Mouse (Mus musculus) lung, postnatal 14 days (tissue): ENCODE results near the gene Gm4869.

Source experiments
- DNase-seq: peaks from one replicate; pipeline ENCODE4 v3.0.0; 2021

Gene Gm4869

DNA sequence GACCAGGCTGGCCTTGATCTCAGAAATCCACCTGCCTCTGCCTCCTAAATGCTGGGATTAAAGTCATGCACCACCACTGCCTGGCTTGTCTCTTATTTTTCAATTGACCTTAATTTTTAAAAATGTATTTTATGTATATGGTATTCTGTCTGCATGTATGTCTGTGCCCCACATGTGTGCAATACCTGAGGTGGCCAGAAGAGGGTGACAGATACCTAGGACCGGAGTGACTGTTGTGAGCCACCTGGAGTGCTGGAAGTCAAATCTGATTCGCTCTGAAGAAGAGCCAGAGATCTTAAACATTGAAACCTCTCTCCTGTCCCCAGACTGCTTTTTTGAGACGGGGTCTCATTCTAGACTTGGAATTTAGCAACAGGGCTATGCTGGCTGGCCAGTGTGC is 26.9 kb downstream of the Gm4869 start:
- DNase-seq, result no peak

DNA sequence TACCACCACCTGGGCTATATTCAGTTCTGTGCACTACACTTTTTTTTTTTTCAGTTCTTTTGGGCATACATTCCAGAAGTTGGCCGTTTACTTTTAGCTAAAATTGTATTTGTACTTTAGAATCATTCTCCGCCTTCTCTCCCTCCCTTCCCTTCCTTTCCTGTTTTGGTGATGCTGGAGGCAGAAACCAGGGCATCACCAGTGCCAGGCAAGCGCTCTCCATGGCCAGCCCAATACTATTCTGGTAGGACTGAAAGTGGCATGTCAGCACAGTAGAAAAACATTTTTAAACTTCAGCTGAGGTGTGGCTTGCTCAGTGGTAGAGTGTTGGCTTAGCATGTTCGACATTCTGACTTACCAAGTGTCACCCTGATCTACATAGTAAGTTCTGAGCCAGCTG is 36.0 kb downstream of the Gm4869 start:
- no peak for DNase-seq

DNA sequence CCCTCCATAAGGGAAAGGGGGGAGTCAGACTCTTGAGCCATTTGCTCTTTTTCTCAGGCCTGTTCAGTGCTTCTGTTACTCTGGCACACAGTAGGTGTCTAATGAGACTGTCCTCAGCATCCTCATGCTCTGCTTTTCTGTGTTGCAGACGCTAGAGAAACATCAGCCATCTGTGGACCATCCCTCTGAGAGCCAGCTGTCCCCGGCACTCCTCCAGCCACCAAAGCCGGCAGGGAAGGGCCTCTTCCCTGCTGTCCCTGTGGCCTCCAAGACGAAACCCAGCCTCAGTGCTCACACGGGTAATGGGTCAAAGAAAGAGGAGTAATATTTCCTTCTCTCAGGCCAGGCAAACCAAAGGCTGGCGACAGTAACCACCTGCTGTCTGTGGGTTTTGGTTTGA is 45.7 kb downstream of the Gm4869 start:
- DNase-seq, result no peak

DNA sequence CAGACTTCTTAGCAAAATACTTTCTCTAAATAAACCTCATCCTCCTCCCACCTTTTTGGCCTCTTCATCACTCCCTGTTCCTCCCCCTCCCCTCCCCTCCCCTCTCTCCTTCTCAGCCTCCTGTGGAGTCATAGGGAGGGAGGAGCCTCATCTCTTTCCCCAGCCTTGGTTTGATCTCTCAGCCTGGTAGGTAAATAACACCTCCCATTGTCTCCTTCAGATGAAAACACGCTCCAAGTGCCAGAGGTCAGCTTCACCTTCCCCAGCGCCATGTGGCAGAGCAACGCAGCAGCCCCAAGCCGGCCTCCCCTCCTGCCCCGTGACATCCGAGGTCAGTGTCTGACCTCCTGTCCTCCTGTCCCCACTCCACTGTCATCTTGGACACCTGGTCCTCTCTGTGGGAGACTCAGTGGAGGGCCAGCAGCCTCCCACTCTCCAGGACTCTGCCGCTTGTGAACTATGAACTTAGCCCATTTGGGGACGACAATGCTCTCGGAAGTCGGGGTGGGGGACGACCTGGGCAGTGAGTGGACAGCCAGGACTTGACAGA is 47.3 kb downstream of the Gm4869 start:
- no peak for DNase-seq

DNA sequence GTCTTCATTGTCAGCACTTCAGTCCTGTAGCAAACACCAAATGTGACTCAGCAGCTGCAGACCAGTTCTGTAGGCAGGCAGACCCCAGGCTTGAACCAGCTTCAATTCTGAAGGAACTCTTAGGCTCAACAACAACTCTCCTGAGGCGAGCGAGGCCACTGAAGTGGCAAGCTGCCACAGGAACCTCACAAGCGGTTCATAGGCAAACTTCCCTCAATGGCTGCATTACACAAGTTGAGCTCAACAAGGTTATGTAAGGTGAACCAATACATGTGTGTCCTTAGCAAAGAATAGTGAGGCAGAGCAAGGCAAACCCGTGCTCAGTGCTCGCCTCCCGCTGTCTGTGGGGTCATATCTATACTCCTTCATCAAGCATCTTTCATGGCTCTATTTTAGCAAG is 52.7 kb downstream of the Gm4869 start:
- DNase-seq, result no peak

DNA sequence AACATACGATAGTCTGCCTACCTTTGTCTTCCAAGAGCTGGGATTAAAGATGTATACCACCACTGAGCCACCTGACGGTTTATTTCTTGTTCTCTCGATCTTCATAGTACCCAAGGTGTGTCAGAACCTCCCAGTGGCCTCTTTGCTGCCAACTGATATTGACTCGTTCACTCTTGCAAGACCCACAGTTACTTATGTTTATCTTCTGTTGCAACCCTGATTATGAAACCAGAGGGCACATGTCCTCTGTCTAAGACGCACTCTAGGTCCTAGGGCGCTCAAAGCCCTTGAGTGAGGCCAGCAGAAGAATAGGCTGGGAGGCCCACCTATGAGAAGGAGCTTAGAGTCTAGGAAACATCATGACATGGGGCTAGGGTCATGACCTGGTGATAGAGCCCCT is 55.3 kb downstream of the Gm4869 start:
- DNase-seq, result no peak

DNA sequence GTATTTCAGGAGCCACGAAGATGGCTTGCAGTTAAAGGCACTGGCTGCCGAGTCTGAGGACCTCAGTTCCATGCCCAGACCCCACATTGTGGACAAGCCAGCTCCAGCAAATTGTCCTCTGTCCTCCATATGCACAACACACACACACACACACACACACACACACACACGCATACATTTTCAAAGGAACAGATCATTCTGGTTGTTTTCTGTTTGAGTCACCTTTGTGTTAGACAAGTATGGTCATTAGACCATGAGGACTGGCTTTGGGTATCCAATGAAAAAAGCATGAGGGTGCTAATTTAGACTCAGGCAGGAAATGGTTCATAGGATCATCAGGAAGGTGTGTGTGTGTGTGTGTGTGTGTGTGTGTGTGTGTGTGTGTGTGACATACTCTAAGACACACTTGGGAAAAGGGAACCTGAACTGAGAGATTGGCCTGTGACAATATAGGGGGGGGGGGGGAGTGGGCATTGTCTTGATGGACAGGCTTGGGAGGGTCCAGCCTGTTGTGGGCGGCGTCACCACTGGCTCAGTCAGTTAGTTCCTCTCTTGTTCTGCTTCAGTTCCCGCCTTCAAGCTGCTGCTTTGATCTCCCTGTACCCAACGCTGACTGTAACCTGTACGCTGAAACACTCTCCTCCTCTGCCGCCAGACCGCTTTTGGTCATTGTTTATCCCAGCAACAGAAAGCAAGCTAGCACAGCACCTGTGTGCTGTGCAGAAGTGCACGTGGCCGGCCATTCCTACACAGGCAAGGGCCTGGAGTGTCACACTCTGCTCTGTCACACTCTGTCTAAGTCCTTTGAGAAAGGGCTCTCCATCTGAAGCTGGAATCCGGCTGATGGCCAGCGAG is 56.8 kb downstream of the Gm4869 start:
- no peak for DNase-seq

DNA sequence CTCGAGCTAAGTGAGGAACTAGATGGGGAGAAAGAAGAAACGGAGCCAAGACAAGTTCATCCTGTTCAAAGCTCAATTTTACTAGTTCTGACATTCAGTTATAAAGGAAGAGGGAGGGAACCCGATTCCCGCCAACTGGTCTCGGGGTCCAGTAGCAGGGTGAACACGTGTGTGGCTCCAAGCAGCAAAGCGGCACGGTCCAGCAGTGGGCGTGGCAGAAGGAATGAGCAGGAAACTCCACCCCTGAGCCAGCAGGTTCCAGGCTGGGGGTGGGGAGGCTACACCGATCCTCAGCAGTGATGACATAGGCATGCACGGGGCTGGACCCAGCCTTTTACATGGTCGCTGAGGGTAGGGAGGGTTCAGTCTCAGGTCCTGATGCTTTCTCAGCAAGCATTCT is 57.5 kb downstream of the Gm4869 start:
- DNase-seq, result peak; percentile 76

DNA sequence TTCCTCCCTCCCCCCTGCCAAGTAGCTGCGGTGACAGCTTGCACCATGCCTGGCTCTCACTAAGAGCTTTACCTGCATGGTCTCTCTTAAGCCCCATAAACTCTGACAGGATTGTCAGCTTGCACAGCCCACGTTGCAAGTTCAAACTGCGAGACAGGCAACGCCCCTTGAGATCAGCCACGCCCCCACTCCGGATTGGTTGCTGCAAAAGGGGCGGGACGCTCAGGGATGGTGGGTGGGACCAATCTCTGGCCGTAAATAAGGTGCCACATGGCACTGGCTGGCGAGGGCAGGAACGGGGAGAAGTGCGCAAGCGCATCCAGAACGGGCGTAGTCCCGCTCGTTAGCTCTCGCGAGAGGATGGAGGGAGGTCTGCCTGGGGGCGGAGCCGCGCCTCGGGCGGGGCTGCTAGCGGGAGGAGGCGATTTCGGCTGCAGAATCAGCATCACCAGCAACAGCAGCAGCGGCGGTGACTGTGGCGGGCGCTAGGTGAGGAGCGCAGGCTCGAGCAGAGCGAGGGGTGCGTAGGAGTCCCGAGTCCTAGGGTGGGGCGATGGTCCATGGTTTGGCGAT is 59.8 kb downstream of the Gm4869 start, which contains the start of gene Chst12:
TSS of gene Chst12 (plus strand) at position 343 of the 573 bp plus-strand sequence.
- DNase-seq, result peak; percentile 99

DNA sequence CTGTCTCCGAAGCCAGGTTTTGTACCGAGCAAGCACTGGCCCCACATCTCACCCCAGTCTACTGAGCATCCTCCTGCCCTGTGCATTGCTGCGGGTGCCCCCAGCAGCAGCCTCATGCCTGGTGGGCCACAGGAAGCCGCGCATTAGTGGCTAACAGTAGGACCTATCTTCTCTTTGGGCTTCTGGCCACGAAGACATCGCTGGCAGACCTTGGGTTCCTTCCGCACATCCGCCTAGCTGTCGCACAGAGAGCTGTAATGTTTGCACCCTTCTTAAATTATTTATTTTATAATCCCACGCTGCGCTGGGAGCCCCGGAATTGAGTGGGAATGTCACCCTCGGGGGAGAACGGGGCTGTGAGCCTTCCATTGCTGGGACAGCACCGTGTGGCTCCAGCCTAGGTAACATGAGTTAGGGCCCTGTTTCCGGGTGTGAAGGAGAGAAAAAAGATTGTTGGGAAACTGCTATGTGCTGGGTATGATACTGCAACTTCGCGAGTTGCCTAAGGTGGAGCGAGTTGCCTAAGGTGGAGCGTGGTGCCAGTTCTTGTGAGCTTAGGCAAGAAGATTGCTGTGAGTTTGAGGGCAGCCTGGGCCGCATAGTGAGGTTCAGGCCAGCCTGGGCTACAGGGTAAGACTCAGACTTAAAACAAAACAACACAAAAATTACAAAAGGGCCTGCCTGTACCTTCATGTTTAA is 60.8 kb downstream of the Gm4869 start:
- no peak for DNase-seq

DNA sequence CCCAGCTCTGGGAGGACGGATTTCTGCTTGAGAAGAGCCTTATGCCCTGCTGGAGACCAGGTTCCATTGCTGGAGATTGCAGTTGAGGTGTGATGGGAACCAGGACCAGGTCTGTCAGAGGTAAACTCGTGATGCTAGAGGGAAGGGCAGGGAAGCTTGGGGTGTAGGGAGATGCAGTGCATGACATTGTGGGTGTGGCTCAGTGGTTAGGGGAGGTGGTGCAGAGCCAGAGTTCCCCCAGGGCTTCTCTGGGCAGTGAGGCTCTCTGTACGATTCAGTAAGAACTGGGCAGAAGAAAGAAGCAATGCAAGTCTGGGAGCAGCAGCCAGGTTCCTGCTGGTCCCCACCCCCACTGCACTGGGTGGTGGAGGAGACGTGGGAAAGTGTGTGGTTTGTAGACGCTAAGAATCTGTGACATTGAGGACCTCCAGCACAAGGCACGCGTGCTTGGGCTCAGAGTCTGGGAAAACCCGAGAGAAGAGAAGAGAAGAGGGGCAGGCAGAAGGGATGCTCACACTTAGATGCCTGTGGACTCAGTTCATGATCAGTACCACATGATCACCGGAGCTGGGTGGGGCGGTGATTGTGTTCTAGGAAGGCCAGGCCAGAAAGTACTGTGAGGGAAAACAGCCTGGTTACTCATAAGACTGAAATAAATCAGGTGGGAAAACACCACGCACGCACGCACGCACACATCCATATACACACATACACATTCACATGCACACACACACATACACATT is 62.2 kb downstream of the Gm4869 start:
- DNase-seq, result no peak

DNA sequence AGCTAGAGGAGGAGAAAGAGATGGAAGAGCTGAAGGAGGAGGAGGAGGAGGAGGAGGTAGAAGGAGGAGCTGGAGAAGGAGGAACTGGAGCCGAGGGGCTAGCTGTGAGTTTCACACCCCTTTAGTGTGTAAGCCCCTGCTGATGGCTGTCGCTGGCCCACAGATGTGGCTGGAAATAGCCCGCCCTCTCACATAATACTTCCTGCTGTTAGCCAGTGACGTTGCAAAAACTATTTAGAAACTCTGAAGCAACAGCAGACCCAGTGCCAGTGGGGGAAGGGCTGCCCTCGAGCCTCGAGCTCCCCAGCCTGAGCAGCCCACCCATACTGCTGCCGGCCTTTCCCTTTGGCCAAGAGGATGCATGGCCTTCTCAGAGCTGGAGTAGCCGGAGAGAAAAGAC is 63.2 kb downstream of the Gm4869 start:
- DNase-seq, result peak; percentile 54

DNA sequence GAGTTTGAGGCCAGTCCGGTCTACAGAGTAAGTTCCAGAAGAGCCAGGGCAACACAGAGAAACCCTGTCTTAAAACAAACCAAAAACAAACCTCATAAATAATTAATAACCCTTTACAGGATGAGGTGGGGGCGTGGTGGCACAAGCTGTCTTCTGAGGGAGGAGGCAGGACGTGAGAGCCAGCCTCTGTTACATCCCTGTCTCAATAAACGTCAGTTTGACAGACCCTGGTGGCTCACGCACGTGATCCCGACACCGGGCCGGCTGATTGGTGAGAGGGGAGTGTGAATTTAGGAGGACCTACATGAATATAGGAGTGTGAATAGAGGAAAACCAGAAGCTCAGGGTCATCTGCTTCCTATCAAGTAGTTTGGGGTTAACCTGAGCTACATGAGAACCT is 63.8 kb downstream of the Gm4869 start:
- DNase-seq, result no peak

DNA sequence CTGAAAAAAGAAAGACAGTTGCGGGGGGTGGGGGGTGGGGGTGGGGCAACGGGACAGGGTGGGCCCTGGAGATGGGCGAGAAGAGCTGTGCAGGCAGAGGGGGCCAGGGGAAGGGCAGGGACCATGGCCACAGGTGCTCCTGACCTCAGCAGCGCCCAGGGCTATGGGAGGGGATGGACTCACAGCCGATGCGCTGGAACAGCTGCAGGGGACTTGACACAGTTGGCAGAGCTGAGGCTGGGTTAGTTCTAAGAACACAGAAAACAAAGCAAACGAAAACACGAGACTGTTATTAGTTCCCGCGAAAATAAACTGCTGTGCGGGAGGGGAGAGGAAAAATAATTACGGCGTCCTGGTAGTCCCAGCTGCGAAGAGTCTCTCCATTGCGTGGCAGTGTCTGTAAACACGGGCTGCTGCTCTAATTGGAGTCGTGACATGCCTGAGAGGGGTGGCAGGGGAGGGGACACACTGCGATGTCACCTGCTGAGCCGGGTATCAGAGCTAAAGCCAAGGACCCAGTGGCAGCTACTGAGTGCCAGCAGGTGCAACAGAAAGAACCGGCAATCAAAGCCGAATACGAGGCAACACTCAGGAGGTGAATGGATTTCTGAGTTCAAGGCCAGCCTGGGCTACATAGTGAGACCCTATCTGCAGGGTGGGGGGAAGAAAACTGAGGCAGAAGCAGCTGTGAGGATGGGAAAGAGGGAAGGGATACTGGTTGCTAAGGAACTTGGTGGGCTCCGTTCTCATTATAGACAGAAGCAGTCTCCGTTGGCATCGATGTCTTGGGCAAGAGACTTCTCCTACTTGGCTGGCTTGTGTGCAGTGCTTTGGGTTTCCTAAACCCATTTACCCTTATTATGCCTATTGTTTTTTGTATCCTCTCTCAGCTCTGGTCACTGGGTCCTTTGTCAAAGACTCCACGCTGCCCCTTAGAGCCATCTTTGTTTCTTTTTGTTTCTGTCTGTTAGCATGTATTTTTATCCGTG is 64.9 kb downstream of the Gm4869 start:
- no peak for DNase-seq

DNA sequence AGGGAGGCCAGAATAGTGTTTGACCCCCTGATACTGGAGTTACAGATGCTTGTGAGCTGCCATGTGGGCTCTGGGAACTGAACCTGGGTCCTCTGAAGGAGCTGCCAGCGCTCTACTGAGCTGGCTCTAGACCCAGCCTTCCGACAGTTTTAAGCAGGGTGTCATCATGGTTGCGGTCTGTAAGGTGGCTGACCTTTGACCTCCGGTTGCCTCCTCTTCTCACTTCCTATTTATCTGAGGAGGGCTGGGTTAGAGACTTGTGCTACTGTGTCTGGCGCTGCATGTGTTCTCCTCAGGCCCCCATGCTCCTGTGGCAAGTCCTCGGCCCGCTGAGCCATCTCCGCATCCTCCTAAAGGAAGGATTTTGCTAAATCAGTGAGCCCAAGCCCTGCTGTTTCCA is 68.5 kb downstream of the Gm4869 start:
- no peak for DNase-seq

DNA sequence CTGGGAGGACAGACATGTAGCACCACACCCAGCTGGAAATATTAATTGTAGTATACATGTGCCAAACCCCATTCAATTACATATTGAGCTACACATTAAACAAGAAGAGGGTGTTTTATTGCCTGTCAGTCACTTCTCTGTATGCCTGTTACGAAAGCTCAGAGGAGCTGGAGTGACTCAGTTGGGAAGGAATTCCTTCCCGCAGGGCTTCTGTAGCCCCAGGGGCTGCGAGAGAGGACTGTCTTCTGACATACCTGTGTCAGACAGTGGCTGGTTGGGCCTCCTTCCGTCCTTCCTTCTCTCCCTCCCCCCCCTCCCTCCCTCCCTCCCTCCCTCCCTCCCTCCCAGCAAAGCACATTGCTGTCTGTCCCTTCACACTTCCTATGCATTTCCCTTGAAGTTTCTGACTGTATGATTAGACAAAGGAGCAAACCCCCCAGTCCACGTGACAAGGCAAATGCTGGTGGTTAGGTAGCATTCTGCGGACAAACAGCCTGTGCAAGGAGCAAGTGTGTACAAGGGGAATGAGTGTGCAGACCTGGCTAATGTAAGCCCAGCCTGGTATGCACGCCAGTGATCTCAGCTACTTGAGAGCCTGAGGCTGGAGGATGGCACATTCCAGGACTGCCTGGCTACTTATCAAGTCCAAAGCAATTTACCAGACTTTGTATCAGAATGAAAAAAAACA is 69.5 kb downstream of the Gm4869 start:
- DNase-seq, result no peak

DNA sequence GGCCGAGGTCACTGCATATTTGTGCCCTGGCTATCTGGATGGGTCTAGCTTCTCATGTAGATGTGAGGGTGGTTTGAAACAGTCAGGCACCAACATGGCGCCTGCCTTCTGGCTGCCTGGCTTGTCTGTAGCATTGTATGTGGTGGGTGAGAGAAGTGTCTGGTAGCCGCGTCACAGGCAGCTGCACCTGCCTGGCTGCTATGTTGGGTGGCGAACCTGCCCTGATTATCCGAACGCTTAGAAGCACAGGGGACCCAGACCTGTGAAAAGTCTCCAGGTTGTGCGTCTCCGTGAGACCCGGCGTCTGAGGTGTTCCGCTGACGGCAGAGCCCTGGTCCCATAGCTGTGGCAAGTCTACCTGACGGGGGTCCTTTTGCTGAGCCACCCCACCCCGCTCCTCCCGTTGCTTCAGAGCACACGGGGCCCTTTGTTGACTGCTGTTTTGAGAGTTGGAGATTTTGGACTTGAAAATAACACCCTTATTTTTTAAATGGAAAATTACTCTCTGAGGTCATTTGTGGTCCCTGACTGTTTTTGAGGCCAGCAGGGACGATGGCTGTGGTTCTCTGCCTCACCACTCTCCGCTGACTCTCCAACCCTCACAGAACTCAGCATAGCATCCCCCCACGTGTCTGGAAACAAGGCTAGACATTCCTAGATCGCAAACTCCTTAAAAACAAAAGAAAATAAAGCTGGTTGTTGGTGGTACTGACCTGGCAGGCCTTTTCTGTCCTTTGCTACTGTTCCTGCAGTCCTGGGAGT is 71.9 kb downstream of the Gm4869 start:
- DNase-seq, result no peak

DNA sequence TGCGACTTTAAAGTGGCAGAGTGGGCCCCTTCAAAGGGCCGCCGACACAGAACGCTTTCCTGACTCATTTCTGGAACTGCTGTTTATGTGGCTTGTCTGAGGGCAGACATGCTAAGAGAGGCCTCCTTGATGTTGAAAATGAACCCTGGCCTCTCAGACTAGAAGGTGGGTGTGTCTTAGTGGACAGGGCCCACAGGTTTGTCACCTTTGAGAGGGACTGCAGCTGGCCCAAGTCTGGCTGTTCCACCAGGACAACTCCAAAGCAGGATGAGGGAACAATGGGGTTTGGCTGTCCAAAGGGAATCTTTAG is 72.4 kb downstream of the Gm4869 start:
- no peak for DNase-seq

DNA sequence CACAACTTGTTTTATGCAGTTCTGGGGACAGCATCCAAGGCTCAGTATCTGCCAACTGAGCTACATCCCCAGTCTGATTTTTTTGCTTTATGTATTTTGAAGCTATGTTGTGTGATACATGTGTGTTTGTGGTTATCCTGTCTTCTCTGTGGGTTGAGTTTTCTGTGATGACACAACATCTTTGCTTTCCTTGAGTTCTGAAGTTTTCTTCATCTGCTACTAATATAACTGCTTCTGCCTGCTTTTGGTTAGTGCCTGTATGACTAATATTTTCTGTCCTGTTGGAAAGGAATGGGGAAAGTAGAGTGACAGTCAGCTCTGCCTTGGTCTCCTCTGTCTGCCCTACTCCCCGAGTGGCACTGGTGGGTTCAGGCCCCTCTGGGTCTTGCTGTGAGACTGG is 75.8 kb downstream of the Gm4869 start:
- DNase-seq, result no peak

DNA sequence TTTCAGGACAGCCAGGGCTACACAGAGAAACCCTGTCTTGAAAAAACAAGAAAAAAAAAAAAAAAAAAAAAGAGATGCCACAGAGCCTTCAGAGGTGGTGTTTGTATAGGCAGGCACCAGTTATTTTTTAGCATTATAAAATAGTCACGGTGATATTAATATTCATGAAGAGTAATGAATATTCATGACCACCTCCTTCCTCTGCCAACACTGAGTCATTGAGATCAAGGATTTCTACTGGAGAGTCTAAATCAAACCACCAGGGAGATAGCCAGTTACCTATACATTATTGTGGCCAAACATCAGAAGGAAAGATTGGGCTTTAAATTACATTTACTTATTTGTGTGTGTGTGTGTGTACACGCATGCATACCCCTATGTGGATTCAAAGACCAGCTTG is 81.3 kb downstream of the Gm4869 start:
- DNase-seq, result no peak
